Mouse (Mus musculus) kidney, postnatal 0 days (tissue): Measurements from ENCODE around the gene Gm21903. TPM values are rescaled to one million over a fixed set of nuclear protein-coding genes. Genes with fewer than 3 reads are reported as not detected.
"Not testable (repeated sequence)": the region's sequence is repeated elsewhere in the genome, so short reads cannot be mapped to it uniquely, and the experiment has no call there.

Experiments
- ATAC-seq: fragments of 200-750 bp; cut with Nextera tagmentation; replicated peaks from 2 replicates; pipeline ENCODE4 v1.8.0; 2017; ENCODE audit warnings: low read depth, moderate number of reproducible peaks, moderate TSS enrichment, moderate library complexity; ENCODE audit not compliant: low FRiP score
- DNase-seq: peaks from one replicate; pipeline ENCODE4 v3.0.0-alpha.2; 2016; ENCODE audit warnings: low spot score
- H3K27ac ChIP-seq: fragments of 300-500 bp; sonication (generic); 2 replicates; pipeline ENCODE4 v1.5.1; 2014; ENCODE audit warnings: mild to moderate bottlenecking
- H3K27me3 ChIP-seq: fragments of 300-500 bp; sonication (generic); 2 replicates; pipeline ENCODE4 v1.6.1; 2014; ENCODE audit warnings: low read length, mixed read lengths; ENCODE audit not compliant: insufficient read depth
- H3K36me3 ChIP-seq: fragments of 300-500 bp; sonication (generic); 2 replicates; pipeline ENCODE4 v1.6.1; 2014; ENCODE audit warnings: low read length, mixed read lengths; ENCODE audit not compliant: insufficient read depth
- H3K4me1 ChIP-seq: fragments of 300-500 bp; sonication (generic); replicated peaks from 2 replicates; pipeline ENCODE4 v1.6.1; 2014; ENCODE audit warnings: antibody characterized with exemption, low read length, mixed read lengths; ENCODE audit not compliant: insufficient read depth
- H3K4me2 ChIP-seq: fragments of 300-500 bp; sonication (generic); 2 replicates; pipeline ENCODE4 v1.6.1; 2014; ENCODE audit warnings: mild to moderate bottlenecking, low read length, moderate library complexity, mixed read lengths
- H3K4me3 ChIP-seq: fragments of 300-500 bp; sonication (generic); replicated peaks from 2 replicates; pipeline ENCODE4 v1.5.1; 2014; ENCODE audit warnings: low read depth, low read length
- H3K9ac ChIP-seq: fragments of 300-500 bp; sonication (generic); 2 replicates; pipeline ENCODE4 v1.6.1; 2014; ENCODE audit warnings: low read depth, low read length
- H3K9me3 ChIP-seq: fragments of 300-500 bp; sonication (generic); replicated peaks from 2 replicates; pipeline ENCODE4 v1.6.1; 2016; ENCODE audit warnings: low read length, inconsistent platforms, mixed read lengths
- CTCF ChIP-seq: IDR thresholded peaks from 2 replicates; pipeline ENCODE4 v1.5.1; 2016; ENCODE audit warnings: antibody characterized with exemption, low read depth, mild to moderate bottlenecking, moderate library complexity
- WGBS: fragments of 180-500 bp; shearing (Covaris S2); extraction: QIAGEN DNeasy Blood & Tissue Kit; methylation state at CpG from one replicate; pipeline ENCODE4 v1.1.7; 2014; 5-methylcytosine and 5-hydroxymethylcytosine counted together
- polyA plus RNA-seq: library from polyadenylated mRNA; unstranded; fragments of >200 nt; fragmentation: Nextera tagmentation; extraction: Ambion mirVana; gene quantifications from 2 replicates; pipeline ENCODE4 v1.2.1, GENCODE M21; 2015

Gm21903 gene
- not detected in 2 replicates for polyA plus RNA-seq

GRCm38 (mm10) chr17:39043241-39043640, at the start of gene Gm21903:
Gene Gm21903 (minus strand): TSS chr17:39043341.
- Histone ChIP-seq H3K27me3 (no peaks in the 10 kb centered on the region), H3K4me3 (no peak within 1 kb of the TSS), H3K4me2 (no peak within 1 kb of the TSS), H3K9ac (no peak within 1 kb of the TSS), H3K36me3 (no peaks in the 10 kb centered on the region), H3K4me1 (no peaks in the 10 kb centered on the region), H3K9me3 (no peaks in the 10 kb centered on the region), H3K27ac (no peak within 1 kb of the TSS)
- ATAC-seq (no peak), DNase-seq (no peak)
- no peak for TF ChIP-seq CTCF

- H3K4me1 ChIP-seq = no peaks in the 10 kb centered on the region
- DNase-seq (no peak), ATAC-seq (no peak)
- H3K9ac ChIP-seq = no peak within 1 kb of the TSS
- no peak for TF ChIP-seq CTCF
- no peaks in the 10 kb centered on the region for H3K9me3 ChIP-seq
- H3K4me2 ChIP-seq = no peak within 1 kb of the TSS
- no peak within 1 kb of the TSS for H3K4me3 ChIP-seq
- H3K36me3 ChIP-seq = no peaks in the 10 kb centered on the region
- no peaks in the 10 kb centered on the region for H3K27me3 ChIP-seq
- H3K27ac ChIP-seq = no peak within 1 kb of the TSS
- WGBS = 45% methylated on average over 1 of the region's 1 CpGs
Observed at GRCm38 (mm10) chr17:39076937-39077336, 33.8 kb upstream of the Gm21903 start, which contains the start of gene Esp23. Gene Esp23 (minus strand): TSS chr17:39077037.

GRCm38 (mm10) chr17:39063641-39064040, 20.5 kb upstream of the Gm21903 start:
- H3K27me3 ChIP-seq = no peaks in the 10 kb centered on the region
- H3K27ac ChIP-seq = no peak overlapping the region
- H3K9ac ChIP-seq = no peak overlapping the region
- no peaks in the 10 kb centered on the region for H3K9me3 ChIP-seq
- H3K4me3 ChIP-seq = no peak overlapping the region
- no peak overlapping the region for H3K4me2 ChIP-seq
- TF ChIP-seq CTCF = no peak
- DNase-seq (no peak), ATAC-seq (no peak)
- H3K4me1 ChIP-seq = no peaks in the 10 kb centered on the region
- H3K36me3 ChIP-seq = no peaks in the 10 kb centered on the region

GRCm38 (mm10) chr17:39036395-39036794, 6.7 kb downstream of the Gm21903 start, which contains the start of gene Esp24:
Gene Esp24 (plus strand): TSS chr17:39036695.
- not testable (repeated sequence) for H3K9me3 ChIP-seq, H3K36me3 ChIP-seq, ATAC-seq, H3K4me3 ChIP-seq, DNase-seq, H3K4me1 ChIP-seq, H3K4me2 ChIP-seq, H3K27ac ChIP-seq, H3K27me3 ChIP-seq, H3K9ac ChIP-seq
- 87% methylated on average over 3 of the region's 3 CpGs for WGBS

- Histone ChIP-seq H3K27me3 (no peaks in the 10 kb centered on the region), H3K36me3 (no peaks in the 10 kb centered on the region), H3K4me3 (no peak overlapping the region), H3K9ac (no peak overlapping the region), H3K4me2 (no peak overlapping the region), H3K27ac (no peak overlapping the region), H3K9me3 (no peaks in the 10 kb centered on the region), H3K4me1 (no peaks in the 10 kb centered on the region)
- DNase-seq (no peak), ATAC-seq (no peak)
- 68% methylated on average over 14 of the region's 14 CpGs for WGBS
- no peak for TF ChIP-seq CTCF
Observed at GRCm38 (mm10) chr17:39017184-39017583, 26.0 kb downstream of the Gm21903 start.

DNA sequence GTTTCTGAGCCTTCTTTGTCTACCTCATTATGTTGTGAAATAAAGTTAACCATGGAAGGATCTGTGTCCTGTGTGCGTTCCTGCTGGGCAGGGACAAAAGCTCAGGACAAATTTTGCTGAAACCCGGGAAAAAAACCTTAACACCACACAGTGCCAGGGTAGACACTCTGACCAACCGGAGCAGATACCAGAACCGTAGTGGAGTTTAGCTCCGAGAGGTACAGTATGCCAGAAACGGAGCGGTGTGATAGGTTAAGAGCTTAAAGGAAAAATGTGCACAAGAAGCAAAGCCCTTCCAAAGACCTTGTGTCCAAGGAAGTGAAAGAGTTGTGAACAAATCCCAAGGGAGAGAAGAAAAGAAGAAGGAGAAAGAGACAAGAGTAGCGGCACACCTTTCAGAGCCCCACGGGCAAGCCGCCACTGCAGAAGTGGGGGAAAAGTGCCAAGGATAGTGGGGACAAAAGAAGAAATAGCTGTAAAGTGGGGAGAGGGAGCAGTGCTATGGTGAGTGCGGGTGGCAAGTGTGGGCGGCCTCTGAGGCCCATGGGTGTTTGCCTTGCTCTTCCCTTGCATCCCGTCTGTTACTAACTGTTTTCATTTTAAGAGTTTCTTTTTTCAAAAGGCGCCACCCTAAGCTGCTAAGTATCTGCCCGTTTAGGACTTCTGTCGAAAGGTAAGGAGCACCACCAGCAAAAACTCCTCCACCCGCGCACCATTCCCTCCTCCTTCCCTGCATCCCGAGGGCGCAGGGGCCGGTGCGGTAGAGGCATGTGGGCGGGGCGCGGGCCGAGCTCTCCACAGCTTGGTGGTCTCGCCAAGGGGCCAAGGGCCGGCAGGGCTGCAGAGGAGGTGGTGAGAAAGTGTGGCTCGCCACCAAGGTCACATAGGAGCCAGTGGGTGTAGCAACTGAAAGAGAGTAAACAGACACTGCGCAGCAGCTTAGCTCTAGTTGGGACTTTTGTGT, 32.2 kb downstream of the Gm21903 start:
- H3K9ac ChIP-seq = no peak overlapping the region
- no peak for DNase-seq
- no peak for ATAC-seq
- TF ChIP-seq CTCF = no peak
- H3K27ac ChIP-seq = no peak overlapping the region
- no peaks in the 10 kb centered on the region for H3K27me3 ChIP-seq
- no peaks in the 10 kb centered on the region for H3K36me3 ChIP-seq
- no peak overlapping the region for H3K4me2 ChIP-seq
- WGBS = 44% methylated on average over 30 of the region's 30 CpGs
- H3K4me3 ChIP-seq = no peak overlapping the region
- H3K9me3 ChIP-seq = no peaks in the 10 kb centered on the region
- H3K4me1 ChIP-seq = no peaks in the 10 kb centered on the region
